Mouse (Mus musculus) forebrain, embryonic 11.5 days (tissue): ENCODE measurements around the gene Cyp17a1. TPM values are rescaled to one million over a fixed set of nuclear protein-coding genes. Genes with fewer than 3 reads are reported as not detected.

ENCODE experiments used
- ATAC-seq: fragments of 200-750 bp; cut with Nextera tagmentation; replicated peaks from 2 replicates; pipeline ENCODE4 v1.8.0; 2017; ENCODE audit warnings: moderate TSS enrichment; ENCODE audit not compliant: low FRiP score
- DNase-seq: peaks from one replicate; pipeline ENCODE4 v3.0.0-alpha.2; 2017; ENCODE audit warnings: low spot score
- H3K27ac ChIP-seq: fragments of 300-500 bp; sonication (generic); 2 replicates; pipeline ENCODE4 v1.5.1; 2014; ENCODE audit warnings: low read depth, low read length
- H3K27me3 ChIP-seq: fragments of 300-500 bp; sonication (generic); 2 replicates; pipeline ENCODE4 v1.6.1; 2014; ENCODE audit warnings: mild to moderate bottlenecking, low read length, mixed read lengths; ENCODE audit not compliant: control insufficient read depth, insufficient read depth
- H3K36me3 ChIP-seq: fragments of 300-500 bp; sonication (generic); 2 replicates; pipeline ENCODE4 v1.6.1; 2014; ENCODE audit warnings: mild to moderate bottlenecking, low read length, moderate library complexity, mixed read lengths; ENCODE audit not compliant: control insufficient read depth, insufficient read depth
- H3K4me1 ChIP-seq: fragments of 300-500 bp; sonication (generic); replicated peaks from 2 replicates; pipeline ENCODE4 v1.6.1; 2014; ENCODE audit warnings: low read length, mixed read lengths; ENCODE audit not compliant: control insufficient read depth, insufficient read depth
- H3K4me2 ChIP-seq: fragments of 300-500 bp; sonication (generic); 2 replicates; pipeline ENCODE4 v1.6.1; 2014; ENCODE audit warnings: low read depth, mild to moderate bottlenecking, low read length, moderate library complexity, mixed read lengths; ENCODE audit not compliant: severe bottlenecking
- H3K4me3 ChIP-seq: fragments of 300-500 bp; sonication (generic); 2 replicates; pipeline ENCODE4 v1.5.1; 2014; ENCODE audit warnings: low read depth, low read length
- H3K9ac ChIP-seq: fragments of 300-500 bp; sonication (generic); 2 replicates; pipeline ENCODE4 v1.6.1; 2014; ENCODE audit warnings: low read length
- H3K9me3 ChIP-seq: fragments of 300-500 bp; sonication (generic); 2 replicates; pipeline ENCODE4 v1.6.1; 2016; ENCODE audit warnings: low read length, mixed read lengths; ENCODE audit not compliant: control insufficient read depth
- WGBS: fragments of 180-500 bp; shearing (Covaris S2); extraction: QIAGEN DNeasy Blood & Tissue Kit; methylation state at CpG from one replicate; pipeline ENCODE4 v1.1.7; 2014; 5-methylcytosine and 5-hydroxymethylcytosine counted together
- polyA plus RNA-seq: library from polyadenylated mRNA; unstranded; fragments of >200 nt; fragmentation: Nextera tagmentation; extraction: Ambion mirVana; gene quantifications from 2 replicates; pipeline ENCODE4 v1.2.1, GENCODE M21; 2014

Cyp17a1 gene
- polyA plus RNA-seq, 1 experiment from 2014 or later, result not detected

GRCm38 (mm10) chr19:46653616-46654235, 19.2 kb downstream of the Cyp17a1 start:
- no peak overlapping the region for H3K9ac ChIP-seq
- H3K27me3 ChIP-seq, result no peaks in the 10 kb centered on the region
- no peak overlapping the region for H3K4me2 ChIP-seq
- peaks cover 4% of the 10 kb centered on the region; the same call in 1 of the 2 replicates for H3K36me3 ChIP-seq
- DNase-seq, result no peak
- no peak overlapping the region for H3K27ac ChIP-seq
- WGBS, result 94% methylated on average over 14 of the region's 14 CpGs
- H3K4me1 ChIP-seq, result no peaks in the 10 kb centered on the region
- H3K9me3 ChIP-seq, result no peaks in the 10 kb centered on the region
- H3K4me3 ChIP-seq, result no peak overlapping the region
- no peak for ATAC-seq

GRCm38 (mm10) chr19:46653188-46653587, 19.8 kb downstream of the Cyp17a1 start:
- no peak overlapping the region for H3K27ac ChIP-seq
- H3K9me3 ChIP-seq, result no peaks in the 10 kb centered on the region
- no peak overlapping the region for H3K4me3 ChIP-seq
- no peaks in the 10 kb centered on the region for H3K27me3 ChIP-seq
- peaks cover 4% of the 10 kb centered on the region; the same call in 1 of the 2 replicates for H3K36me3 ChIP-seq
- 91% methylated on average over 5 of the region's 5 CpGs for WGBS
- no peaks in the 10 kb centered on the region for H3K4me1 ChIP-seq
- H3K4me2 ChIP-seq, result no peak overlapping the region
- DNase-seq (no peak), ATAC-seq (no peak)
- H3K9ac ChIP-seq, result no peak overlapping the region

GRCm38 (mm10) chr19:46648565-46648964, 24.4 kb downstream of the Cyp17a1 start:
- no peak overlapping the region for H3K9ac ChIP-seq
- H3K4me2 ChIP-seq, result no peak overlapping the region
- no peak for DNase-seq
- H3K27me3 ChIP-seq, result no peaks in the 10 kb centered on the region
- H3K27ac ChIP-seq, result no peak overlapping the region
- peaks cover 12% of the 10 kb centered on the region for H3K4me1 ChIP-seq
- H3K9me3 ChIP-seq, result no peaks in the 10 kb centered on the region
- peaks cover 4% of the 10 kb centered on the region; the same call in 1 of the 2 replicates for H3K36me3 ChIP-seq
- WGBS, result 95% methylated on average over 14 of the region's 14 CpGs
- no peak overlapping the region for H3K4me3 ChIP-seq
- ATAC-seq, result no peak

GRCm38 (mm10) chr19:46647850-46648249, 25.1 kb downstream of the Cyp17a1 start:
- peaks cover 12% of the 10 kb centered on the region for H3K4me1 ChIP-seq
- no peak overlapping the region for H3K9ac ChIP-seq
- no peak for ATAC-seq
- DNase-seq, result no peak
- no peaks in the 10 kb centered on the region for H3K9me3 ChIP-seq
- H3K4me2 ChIP-seq, result no peak overlapping the region
- WGBS, result 88% methylated on average over 8 of the region's 8 CpGs
- H3K27me3 ChIP-seq, result no peaks in the 10 kb centered on the region
- no peak overlapping the region for H3K4me3 ChIP-seq
- no peak overlapping the region for H3K27ac ChIP-seq
- peaks cover 4% of the 10 kb centered on the region; the same call in 1 of the 2 replicates for H3K36me3 ChIP-seq

- H3K4me1 ChIP-seq, result peaks cover 12% of the 10 kb centered on the region
- no peak overlapping the region for H3K4me3 ChIP-seq
- H3K4me2 ChIP-seq, result no peak overlapping the region
- no peak overlapping the region for H3K27ac ChIP-seq
- H3K27me3 ChIP-seq, result no peaks in the 10 kb centered on the region
- H3K9me3 ChIP-seq, result no peaks in the 10 kb centered on the region
- H3K36me3 ChIP-seq, result peaks cover 2% of the 10 kb centered on the region; the same call in 1 of the 2 replicates
- no peak for DNase-seq
- no peak for ATAC-seq
- no peak overlapping the region for H3K9ac ChIP-seq
- WGBS, result 85% methylated on average over 3 of the region's 3 CpGs
Measured at GRCm38 (mm10) chr19:46647254-46647653, 25.7 kb downstream of the Cyp17a1 start.

GRCm38 (mm10) chr19:46646041-46646481, 26.9 kb downstream of the Cyp17a1 start:
- no peak overlapping the region for H3K4me2 ChIP-seq
- H3K36me3 ChIP-seq, result no peaks in the 10 kb centered on the region
- DNase-seq (no peak), ATAC-seq (no peak)
- H3K27me3 ChIP-seq, result no peaks in the 10 kb centered on the region
- 82% methylated on average over 12 of the region's 12 CpGs for WGBS
- no peaks in the 10 kb centered on the region for H3K9me3 ChIP-seq
- H3K27ac ChIP-seq, result no peak overlapping the region
- no peak overlapping the region for H3K4me3 ChIP-seq
- no peak overlapping the region for H3K9ac ChIP-seq
- H3K4me1 ChIP-seq, result peaks cover 12% of the 10 kb centered on the region

GRCm38 (mm10) chr19:46644793-46645602, 28.0 kb downstream of the Cyp17a1 start:
- DNase-seq, result no peak
- Histone ChIP-seq H3K4me2 (no peak overlapping the region), H3K4me3 (no peak overlapping the region), H3K36me3 (no peaks in the 10 kb centered on the region), H3K9ac (no peak overlapping the region), H3K4me1 (peaks cover 12% of the 10 kb centered on the region), H3K9me3 (no peaks in the 10 kb centered on the region), H3K27ac (no peak overlapping the region), H3K27me3 (no peaks in the 10 kb centered on the region)
- no peak for ATAC-seq
- WGBS, result 39% methylated on average over 12 of the region's 12 CpGs

GRCm38 (mm10) chr19:46644343-46644792, 28.6 kb downstream of the Cyp17a1 start:
- DNase-seq (no peak), ATAC-seq (no peak)
- no peak overlapping the region for H3K4me2 ChIP-seq
- H3K4me1 ChIP-seq, result peaks cover 12% of the 10 kb centered on the region
- H3K27ac ChIP-seq, result no peak overlapping the region
- no peak overlapping the region for H3K4me3 ChIP-seq
- H3K36me3 ChIP-seq, result no peaks in the 10 kb centered on the region
- no peaks in the 10 kb centered on the region for H3K9me3 ChIP-seq
- H3K9ac ChIP-seq, result no peak overlapping the region
- H3K27me3 ChIP-seq, result no peaks in the 10 kb centered on the region
- WGBS, result 84% methylated on average over 10 of the region's 10 CpGs
